Mouse (Mus musculus): Measurements from ENCODE around the gene Vmn1r69.

Vmn1r69 gene

DNA sequence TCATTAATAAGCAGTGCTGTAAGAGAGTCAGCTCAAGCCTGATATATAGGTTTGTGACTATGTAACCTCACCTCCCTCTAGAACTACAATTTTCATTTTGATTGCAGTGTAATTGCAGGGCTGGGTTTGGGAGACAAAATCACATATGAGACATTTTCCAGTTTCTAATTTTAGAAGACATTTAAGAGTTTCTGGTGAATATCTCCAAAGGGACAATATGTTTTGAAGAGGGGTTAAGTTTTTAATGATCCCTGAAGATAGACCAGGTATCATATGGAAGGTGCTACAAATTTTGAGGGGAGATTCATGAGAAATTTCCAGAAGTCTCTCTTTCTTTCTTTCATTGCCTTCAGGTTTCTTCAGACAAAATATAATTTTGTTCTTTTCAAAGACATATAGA lies at the start of gene Vmn1r69:
Gene Vmn1r69, minus strand, starts transcription at position 101 of the 400 bp plus-strand sequence.
- DNase-seq (ENCODE audit: low spot score) = no peak

DNA sequence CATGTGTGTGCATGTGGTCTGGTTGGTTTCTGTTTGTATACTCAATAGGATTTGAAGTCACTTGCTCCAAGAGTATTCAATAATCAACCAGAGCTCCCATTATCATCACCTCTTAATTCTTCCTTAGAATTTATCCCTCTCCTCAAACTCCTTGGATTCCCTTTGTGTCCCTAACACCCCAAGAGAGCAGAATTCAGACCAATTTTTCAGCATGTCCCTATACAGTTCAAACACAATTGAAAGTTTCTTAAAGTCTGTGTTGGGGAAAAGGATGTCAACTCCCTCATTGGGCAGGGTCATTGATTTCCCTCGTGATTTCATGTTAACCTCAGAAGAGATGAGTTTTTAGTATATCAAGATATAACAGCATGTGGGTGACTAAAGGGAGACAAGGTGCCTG lies 17.8 kb upstream of the Vmn1r69 start, which contains the start of gene Vmn1r70:
Gene Vmn1r70, plus strand, starts transcription at position 301 of the 400 bp plus-strand sequence.
- no peak for DNase-seq (ENCODE audit: low spot score)

DNA sequence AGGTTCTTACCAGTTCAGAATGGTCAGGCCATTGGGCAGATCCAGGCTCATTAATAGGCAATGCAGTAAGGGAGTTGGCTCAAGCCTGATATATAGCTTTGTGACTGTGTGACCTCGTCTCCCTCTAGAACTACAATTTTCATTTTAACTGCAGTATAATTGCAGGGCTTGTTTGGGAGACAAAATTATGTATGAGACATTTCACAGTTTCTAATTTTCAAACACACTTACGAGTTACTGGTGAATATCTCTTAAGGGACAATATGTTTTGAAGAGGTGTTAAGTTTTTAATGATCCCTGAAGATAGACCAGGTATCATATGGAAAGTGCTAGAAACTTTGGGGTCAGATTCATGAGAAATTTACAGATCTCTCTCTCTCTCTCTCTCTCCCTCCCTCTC lies 55.1 kb downstream of the Vmn1r69 start, which contains the start of gene Vmn1r68:
Gene Vmn1r68, minus strand, starts transcription at position 101 of the 400 bp plus-strand sequence.
- no peak for DNase-seq (ENCODE audit: low spot score)

All from retina, embryonic 14.5 days (tissue).